Mouse (Mus musculus) v-Abl transformed pro-B cells (cell line): Measurements from ENCODE around the gene Carnmt1.

Experiments used
- in situ Hi-C, 2 experiments: fragments of 400-800 bp; cut with MboI; formaldehyde crosslinking; loops; one replicate each; pipeline ENCODE4 v1.15.1; 2025; ENCODE audit not compliant: unreplicated experiment in 2 of 2

The Carnmt1 gene

DNA sequence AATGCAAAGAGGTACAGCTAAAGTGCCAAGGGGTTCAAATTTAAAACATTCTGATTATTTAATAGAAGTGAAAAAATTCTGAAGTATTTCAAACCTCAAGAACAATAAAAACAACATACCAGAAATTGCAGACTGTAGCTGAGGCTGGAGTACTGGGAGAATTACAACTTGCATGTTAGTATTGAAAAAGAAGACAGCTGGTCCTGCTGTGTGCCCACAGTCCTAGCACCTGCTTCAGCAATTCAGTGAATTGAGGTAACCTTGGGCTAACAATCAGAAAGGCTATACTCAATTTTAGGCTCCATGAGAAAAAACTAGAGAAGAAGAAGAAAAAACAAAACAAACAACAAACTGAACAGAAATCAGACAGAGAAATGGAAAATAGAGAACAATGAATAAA lies 37.5 kb downstream of the Carnmt1 start:
- in situ Hi-C loops: loop anchor here in 1 of 2 experiments (25.0 kb wide), 1 partner anchor 1321 kb away; the partner anchor contains the start of gene Rfk

DNA sequence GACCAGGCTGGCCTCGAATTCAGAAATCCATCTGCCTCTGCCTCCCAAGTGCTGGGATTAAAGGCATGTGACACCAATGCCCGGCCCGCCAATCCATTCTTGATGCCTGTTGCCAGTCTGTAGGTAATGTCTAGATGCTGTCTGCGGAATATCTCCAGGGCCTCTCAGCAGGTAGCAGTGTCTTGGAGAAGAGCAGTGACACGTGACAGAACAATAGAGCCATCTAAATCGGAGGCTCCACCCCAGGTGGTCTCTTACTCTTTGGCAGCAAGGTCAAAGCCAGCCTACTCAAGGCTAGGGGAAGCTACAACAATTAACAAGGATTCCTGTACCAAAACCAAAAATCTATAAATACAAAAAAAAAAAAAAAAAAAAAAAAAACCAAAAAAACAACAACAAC lies 40.3 kb downstream of the Carnmt1 start:
- in situ Hi-C loops: loop anchor here (5.0 to 25.0 kb wide), 3 partner anchors 39 to 1324 kb away; partner anchors contain the start of genes Carnmt1 (in 1 of the 2) and Rfk (in 1 of the 2)

DNA sequence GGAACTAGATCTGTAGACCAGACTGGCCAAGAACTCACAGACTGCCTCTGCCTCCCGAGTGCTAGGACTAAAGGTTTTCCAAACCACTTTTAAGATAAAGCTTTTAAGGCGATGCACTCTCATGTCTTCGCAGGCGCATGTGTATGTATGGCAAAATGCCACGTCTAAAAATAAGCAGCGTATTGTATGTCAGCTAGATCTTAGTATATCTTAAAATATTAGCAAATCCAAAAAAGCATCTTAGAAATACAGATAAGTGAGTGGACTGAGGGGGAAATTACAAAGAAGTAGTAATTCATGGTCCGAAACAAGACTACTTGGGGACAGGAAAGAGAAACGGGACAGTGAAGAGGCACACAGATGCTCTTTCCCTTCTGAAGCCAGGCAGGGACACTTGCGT lies 41.0 kb downstream of the Carnmt1 start:
- in situ Hi-C loops: loop anchor here (5.0 to 25.0 kb wide), 3 partner anchors 39 to 1324 kb away; partner anchors contain the start of genes Carnmt1 (in 1 of the 2) and Rfk (in 1 of the 2)

DNA sequence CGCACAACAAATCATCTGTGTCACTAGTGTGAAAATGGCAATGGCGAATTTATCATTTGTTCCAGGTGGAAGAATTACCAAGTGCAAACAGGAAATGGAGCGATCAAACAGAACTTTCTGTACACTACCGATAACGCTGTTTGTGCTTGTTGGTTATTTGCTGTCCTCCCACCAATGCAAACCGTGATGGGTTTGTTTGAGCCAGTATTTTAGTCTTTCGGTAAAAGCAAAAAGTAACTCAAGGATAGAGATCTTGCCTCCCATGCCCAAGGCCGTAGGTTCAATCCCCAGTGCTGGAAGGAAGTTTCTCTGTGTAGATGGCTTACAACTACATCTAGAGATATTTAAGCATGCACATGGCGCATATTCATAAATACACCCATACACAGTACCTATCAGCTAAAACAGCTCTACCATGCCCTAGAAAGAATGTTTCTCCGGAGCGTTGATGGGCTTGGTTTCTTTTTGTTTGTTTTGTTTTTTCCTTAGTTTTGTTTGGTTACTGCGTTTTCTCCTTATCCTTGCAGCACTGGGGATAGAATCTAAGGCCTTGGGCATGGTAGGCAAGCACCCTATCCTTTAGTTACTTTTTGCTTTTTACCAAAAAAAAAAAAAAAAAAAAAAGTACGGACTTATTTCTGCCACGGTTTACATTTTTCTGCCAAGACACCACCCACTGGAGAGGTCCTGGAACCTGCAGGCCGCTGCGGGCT lies 41.7 kb downstream of the Carnmt1 start:
- in situ Hi-C loops: loop anchor here (5.0 to 25.0 kb wide), 3 partner anchors 40 to 1325 kb away; partner anchors contain the start of genes Carnmt1 (in 1 of the 2) and Rfk (in 1 of the 2)

DNA sequence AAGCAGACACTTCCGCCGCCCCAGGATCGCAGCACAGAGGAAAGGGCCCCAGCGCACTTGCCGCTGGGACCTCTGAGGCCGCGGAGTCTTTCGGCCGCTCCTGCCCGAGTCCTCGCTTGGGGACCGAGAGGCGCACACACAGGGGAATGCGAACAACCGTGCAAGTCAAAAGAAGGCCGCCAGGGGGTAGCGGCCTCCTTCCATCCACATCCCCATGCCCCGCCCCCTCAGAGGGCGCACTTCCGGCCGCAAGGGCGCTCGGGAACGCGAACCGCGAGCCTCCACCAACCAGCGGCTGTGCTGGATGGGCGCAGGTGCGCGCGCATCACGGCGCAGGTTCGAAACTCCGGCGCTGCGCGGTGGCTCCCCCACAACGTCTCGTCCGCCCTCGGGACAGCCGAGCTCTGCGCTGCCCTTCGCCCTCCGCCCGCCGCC lies 42.3 kb downstream of the Carnmt1 start, which contains the start of gene D030056L22Rik:
TSS of gene D030056L22Rik (plus strand) at position 328 of the 435 bp plus-strand sequence.
- in situ Hi-C loops: loop anchor here (5.0 to 25.0 kb wide), 3 partner anchors 41 to 1326 kb away; partner anchors contain the start of genes Carnmt1 (in 1 of the 2) and Rfk (in 1 of the 2)

DNA sequence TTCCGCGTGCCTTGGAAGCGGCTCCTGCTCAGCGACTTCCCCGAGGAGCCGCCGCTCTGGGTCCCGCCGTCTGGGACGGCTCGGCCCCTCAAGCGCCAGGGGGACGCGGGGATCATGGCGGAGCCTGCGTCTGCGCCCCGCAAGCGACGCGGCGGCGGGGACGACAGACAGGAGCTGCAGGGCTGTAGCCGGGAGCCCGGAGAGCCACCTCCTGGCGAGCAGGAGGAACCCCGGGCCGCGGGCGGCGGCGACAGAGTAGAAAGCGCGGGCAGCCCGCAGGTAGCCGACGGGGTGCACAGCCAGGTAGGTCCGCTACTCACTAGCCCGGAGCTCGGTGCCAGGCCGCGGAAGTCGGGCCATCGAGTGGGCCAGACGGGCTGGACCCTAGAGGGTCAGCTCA lies 42.8 kb downstream of the Carnmt1 start:
- in situ Hi-C loops: loop anchor here (5.0 to 25.0 kb wide), 3 partner anchors 41 to 1326 kb away; partner anchors contain the start of genes Carnmt1 (in 1 of the 2) and Rfk (in 1 of the 2)

DNA sequence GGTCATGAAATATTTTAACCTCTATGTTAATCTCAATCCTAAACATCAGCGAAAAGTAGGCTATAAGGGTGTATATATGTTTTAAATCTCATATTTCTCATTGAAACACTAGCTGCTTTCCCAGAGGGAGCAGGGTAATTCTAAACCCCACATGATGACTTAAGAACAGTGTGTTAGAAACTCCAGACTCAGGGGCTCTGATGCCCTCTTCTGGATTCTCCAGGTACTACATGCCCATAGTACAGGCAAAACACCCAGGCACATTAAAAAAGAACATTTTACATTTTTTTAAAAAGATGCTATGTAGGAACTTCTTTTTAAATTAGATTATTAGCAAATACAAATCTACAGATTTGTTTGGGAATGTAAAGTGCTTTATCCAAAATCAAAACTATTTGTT lies 45.8 kb downstream of the Carnmt1 start:
- in situ Hi-C loops: loop anchor here (5.0 to 25.0 kb wide), 3 partner anchors 34 to 1589 kb away; partner anchors contain the start of gene Rfk (in 1 of the 2)

DNA sequence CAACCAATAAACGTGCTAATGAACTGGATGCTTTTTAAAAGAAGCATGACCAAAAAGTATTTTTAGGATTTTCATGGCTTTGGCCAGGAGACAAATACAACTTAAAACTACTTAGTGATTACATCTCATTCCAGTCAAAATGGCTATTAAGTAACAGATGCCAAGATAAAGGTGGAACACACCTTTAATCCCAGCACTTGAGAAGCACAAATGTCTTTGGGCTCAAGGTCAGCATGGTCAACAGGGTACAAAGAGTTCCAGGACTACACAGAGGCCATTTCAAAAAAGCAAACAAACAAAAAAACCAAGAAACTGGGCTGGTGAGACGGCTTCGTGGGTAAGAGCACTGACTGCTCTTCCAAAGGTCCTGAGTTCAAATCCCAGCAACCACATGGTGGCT lies 49.8 kb downstream of the Carnmt1 start:
- in situ Hi-C loops: loop anchor here in 1 of 2 experiments (25.0 kb wide), 1 partner anchor 1333 kb away; the partner anchor contains the start of gene Rfk

DNA sequence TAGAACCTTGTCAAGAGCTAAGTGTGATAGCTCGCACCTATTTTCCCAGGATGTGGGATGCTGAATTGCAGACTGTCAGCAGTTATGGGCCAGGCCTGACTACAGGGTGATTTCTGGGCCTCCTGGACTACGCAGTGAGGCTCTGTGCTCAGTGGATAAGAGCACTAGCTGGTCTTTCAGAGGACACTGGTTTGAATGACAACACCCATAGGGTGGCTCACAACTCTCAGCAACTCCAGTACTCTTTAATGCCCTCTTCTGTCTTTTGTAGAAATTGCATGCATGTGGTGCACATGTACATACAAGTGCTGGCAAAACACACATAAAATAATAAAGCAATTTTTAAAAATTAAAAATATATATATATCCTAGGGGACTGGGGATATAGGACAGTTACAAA lies 54.6 kb downstream of the Carnmt1 start:
- in situ Hi-C loops: loop anchor here in 1 of 2 experiments (25.0 kb wide), 1 partner anchor 1613 kb away; no protein-coding TSS in a partner anchor

DNA sequence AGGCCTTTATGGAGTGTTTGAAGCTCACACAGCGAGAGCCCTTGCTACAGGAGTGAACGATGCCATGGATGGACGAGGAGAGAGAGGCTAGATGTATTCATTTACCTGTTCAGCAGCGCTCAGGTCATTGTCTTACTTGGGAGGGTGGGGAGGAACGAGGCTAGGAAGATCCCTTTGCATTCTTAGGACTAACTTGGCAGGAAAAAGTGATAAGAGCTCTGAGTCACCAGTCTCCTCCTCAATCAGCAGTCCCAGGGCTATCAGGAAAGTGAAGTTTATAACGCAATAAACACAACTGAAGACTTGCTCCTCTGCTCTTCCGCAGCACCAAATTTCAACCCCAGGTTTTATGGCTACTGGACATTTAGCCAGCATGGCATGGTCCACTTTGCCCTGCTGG lies 59.7 kb downstream of the Carnmt1 start:
- in situ Hi-C loops: loop anchor here in 1 of 2 experiments (25.0 kb wide), 1 partner anchor 1618 kb away; no protein-coding TSS in a partner anchor

DNA sequence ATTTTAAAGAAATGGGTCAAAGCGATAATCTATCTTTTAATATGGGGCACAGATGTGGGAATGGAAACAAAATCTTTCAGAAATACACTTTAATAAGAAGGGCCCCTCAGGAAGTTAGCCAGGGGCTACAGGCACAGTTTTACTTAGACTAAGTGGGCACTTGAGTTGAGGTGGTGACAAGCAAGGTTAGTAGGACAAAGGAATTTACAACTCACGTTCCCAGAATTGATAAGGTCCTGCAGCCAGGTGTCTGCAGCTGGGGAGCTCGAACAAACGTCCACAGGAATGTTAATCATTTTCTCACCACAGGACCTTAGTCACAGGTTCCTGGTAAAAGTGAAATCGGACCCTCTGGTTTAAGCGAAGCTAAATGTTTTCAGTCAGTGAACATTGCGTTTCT lies 60.5 kb downstream of the Carnmt1 start:
- in situ Hi-C loops: loop anchor here in 1 of 2 experiments (25.0 kb wide), 1 partner anchor 1619 kb away; no protein-coding TSS in a partner anchor

DNA sequence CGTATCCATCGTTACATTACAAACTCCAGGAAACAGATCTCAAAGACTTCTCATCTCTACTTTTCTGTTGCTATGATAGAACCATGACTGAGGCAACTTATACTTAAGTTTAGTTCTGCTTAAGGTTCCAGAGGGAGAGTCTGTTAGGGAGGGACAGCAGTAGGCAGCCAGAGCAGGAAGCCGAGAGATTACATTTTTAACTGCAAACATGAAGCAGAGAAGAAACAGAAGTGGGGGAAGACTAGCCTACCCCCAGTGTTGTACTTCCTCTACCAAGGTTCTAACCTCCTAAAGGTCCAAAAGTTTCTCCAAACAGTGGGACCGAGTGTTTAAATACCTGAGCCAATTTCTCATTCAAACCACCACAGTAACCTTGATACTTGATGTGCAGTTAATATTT lies 65.3 kb downstream of the Carnmt1 start:
- in situ Hi-C loops: loop anchor here in 1 of 2 experiments (25.0 kb wide), 1 partner anchor 1624 kb away; no protein-coding TSS in a partner anchor

DNA sequence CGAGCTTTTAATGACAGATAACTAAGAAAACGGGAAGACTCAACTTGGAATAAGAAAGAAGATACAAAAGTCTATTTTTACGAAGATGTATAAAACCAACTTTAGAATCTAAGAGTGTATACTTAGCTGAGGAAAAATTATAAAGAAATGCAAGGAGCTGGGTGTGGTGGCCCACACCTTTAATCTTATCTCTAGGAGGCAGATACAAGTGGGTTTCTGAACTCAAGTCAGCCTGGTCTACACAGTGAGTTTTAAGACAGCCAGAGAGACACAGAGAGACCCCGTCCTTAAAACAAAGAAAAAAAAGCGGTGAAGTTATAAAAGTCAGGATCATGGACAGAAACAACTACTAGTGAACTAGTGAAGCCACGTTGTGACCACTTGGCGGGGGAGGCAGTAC lies 68.6 kb downstream of the Carnmt1 start:
- in situ Hi-C loops: loop anchor here in 1 of 2 experiments (25.0 kb wide), 1 partner anchor 1627 kb away; no protein-coding TSS in a partner anchor

DNA sequence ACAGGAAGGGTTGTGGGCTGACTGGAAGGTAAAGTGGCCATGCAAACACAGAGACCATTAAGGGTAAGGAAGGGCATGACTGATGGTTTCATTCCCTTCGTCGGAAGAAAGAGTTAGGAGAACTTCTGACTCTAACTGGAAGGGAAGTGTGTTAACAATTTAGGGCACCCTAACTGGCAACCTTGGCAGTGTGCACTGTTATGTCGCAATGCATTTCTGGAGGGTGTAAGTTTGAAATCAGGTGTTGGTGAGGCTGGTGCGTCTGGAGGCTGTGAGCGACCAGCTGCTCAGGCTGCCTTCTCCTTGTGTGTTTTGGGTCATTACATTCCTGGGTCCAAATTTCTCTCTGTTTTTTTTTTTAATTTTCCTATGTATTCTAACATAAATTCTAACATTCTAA lies 73.4 kb downstream of the Carnmt1 start:
- in situ Hi-C loops: loop anchor here in 1 of 2 experiments (25.0 kb wide), 1 partner anchor 1632 kb away; no protein-coding TSS in a partner anchor

DNA sequence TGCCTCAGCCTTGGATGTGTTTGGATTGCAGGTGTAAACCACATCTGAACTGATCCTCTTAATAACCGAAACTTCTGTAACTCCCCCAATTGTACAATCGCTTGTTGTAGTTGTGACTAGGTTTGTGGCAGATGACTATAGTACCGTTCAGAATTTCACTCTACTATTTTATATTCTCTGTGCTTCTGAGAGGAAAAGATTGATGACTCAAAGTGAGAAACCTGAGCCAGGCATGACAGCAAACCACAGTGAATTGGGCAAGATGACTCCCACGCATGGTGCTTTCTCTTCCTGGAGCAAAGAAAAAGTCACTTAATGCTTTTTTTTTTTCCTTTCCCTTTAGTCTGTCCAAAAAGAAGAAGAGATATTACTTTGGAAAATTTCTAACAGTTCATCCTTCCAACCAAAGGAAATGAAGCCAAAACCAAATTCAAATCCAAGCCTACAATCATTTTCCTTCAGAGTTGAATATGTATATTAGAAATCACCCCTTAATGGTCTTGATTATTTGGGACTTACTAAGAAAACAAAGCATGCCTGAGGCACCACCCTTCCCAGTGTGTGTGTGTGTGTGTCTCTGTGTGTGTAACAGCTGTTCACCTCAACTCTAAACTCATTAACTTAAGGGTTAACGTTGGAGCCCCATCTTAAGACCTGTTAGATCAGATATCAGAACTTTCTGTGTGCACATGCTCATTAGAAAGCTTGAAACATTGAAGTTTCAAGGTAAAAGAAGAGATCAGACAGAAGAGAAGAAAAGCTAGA lies 76.2 kb downstream of the Carnmt1 start:
- in situ Hi-C loops: loop anchor here in 1 of 2 experiments (25.0 kb wide), 1 partner anchor 1634 kb away; no protein-coding TSS in a partner anchor

DNA sequence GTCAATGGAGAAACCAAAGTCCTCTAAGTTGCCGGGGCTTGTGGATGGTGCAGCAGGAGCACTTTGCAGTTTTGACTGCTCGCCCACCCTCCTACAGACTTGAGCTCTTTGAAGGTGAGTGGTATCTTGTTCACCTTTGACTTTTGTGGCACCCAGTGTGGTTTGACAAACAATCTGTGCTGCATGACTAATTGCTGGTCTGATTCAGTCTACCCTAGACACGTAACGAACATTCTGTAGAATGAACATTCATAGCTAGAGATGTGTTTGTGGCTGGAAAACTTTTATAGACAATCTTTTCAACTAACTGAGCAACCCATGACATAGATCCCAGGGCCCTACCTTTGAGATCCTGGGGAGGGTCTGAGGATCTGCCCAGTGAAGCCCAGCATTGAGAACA lies 76.8 kb downstream of the Carnmt1 start:
- in situ Hi-C loops: loop anchor here in 1 of 2 experiments (25.0 kb wide), 1 partner anchor 1635 kb away; no protein-coding TSS in a partner anchor

DNA sequence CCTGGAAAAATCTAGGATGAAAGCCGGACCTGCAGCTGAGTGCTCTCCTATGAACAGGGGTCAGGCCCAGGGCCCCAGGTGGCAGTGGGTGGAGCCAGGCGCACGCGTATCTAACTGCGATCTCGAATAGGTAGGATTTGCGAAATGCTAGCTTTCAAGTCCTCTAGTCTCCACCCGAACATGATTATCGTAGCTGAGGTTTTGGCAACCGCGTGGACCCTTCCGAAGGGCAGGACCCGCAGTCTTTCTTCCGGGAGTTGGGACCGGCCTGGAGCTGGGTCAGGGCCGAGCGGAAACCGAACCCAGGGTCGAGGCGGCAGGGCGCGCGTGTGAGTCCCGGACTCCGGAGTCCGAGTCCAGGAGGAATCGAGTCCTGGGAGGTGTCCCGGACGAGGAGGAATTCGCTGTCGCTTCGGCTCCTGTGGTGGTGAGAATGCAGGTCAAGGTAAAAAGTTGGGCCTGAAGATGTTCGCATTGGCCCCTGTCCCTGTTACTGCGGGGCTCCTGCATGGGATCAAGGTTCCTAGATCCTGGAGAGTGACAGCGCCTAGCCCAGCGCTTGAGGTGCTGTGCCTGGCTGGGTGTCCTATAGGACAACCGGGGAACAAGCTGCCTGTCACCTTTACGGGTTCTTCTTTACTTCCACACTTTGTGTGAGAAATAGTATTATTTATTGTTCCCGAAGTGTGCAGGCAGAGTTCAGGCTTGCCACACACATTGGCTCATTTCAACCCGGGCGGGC lies 79.2 kb downstream of the Carnmt1 start, which contains the start of gene Trpm6:
TSS of gene Trpm6 (plus strand) at position 386 of the 742 bp plus-strand sequence.
- in situ Hi-C loops: loop anchor here in 1 of 2 experiments (25.0 kb wide), 1 partner anchor 1637 kb away; no protein-coding TSS in a partner anchor
